Mouse (Mus musculus): ENCODE measurements at regions not wholly inside any gene's neighbourhood (a gene's known extent, or its start where the extent isn't known, plus 50 kb on each side); places are given as distances from the start of the nearest gene placed in this dataset.

DNA sequence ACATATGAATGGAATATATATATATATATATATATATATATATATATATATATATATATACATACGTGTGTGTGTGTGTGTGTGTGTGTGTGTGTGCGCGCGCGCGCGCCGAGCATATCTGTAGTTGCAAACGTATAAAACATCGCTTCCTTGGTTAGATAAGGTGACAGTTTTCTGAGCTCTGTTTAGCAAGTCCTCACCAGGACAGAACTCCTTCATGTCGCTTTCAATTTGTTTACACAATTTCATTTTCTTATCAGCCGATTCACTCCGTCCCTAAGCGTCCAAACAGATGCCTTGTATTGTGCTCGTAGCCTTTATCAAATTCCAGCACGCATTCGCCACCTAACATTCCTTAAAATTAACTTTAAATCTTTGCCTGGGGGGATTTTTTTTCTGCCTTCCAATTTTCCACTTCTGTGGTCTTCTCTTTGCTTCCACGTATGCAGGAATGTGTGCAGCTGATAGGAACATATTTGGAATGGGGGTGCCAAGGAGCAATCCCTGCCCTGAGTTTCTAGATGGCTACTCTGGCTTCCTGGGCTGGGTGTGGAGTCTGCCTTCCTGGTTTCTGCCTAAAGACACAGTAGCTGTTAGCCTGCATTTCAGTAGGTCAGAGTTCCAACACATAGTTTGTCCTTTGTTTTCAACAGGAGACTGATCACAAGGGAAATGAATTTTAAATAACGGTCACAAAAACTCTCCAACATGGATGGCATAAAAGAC, 575.7 kb downstream of the Robo2 start:
- no peak for DNase-seq (ENCODE audit: low read depth, low spot score)

DNA sequence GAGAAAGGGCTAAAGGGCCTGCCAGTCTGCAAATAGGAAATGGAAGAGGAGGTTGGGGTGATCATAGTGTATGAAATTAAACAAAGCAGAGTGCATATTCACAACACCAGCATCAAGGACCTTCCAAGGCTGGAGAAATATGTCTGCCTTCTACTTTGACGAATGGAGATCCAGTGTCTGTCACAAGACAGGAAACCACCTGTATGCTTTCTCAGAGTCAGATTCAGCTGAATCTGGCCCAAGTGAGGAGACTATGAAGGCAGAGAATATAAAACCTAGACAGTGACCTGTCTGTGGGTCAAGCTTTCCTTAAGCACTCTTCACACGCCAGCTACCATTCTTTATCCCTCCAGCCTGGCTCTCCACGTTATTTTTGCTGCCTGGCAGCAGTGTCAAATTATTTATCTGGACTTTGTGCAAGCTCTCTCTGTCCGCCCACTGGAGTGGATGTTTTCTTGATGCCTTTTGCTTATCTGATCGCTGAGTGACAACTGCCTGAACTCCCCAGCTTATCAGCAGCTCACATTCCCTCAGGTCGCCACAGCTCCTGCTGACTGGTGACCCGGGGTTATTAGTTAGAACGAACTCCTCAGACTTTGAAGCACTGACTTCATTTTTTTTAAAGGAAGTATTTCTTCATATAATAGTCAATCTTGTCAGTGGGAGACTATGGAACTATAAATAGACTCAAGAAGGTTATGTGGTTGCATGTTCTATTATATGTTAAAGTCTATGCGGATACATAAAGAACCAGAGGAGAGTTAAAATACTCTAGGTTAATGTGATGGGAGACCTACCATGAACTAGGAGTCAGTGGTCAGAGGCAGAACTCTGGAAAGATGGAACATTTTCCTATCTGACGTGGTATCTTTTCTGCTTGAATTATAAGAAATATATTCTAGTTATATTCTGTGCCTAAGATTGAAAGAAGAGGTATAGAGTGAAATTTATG, 590.0 kb downstream of the Robo2 start:
- no peak for DNase-seq (ENCODE audit: low read depth, low spot score)

DNA sequence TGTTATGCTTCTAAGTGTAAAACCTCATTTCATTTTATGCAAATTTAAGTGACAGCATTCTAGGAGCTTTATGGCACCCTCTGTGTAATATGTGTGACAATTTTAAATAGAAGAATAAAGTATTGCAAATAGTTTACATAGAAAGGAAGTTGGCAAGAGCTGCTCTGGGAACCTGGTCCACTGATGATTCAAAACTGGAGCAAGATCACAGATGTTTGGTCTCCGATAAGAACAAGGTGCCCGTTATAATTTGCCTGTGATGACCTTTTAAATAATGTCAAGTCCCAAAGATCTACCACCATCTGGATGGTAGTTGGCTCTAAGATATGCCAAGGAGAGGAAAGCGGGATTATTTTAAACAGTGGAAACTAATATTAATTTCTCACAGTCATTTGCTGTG, 607.1 kb downstream of the Robo2 start:
- DNase-seq (ENCODE audit: low read depth, low spot score) = no peak

DNA sequence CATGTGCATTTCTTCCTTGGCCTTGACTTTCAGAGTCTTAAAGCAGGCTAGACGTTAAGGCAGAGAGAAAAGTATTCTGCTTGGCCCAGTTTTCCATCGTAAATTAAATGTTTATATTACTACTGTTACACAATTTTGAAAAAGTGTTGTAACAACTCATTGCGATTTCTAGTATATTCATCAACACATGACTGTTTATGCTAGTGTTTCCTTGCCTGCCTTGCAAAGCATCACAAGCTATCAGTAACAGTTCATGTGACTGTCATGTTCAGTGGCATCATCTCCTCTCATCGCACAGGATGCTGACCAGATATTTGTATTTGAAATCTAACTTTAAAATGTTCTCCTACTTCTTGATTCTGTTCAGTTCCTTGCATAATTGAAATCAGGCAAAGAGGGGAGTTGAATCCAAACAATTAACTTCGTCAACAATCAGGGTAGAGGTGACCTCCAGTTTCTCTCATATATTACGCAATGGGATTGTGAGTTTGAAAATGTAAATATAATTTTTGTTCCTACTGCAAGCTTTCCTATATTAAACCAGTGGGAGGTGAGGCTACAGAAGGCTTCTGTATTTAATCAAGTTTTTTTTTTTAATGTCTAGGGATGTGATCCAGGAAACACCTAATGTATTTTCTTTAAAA, 615.0 kb downstream of the Robo2 start:
- DNase-seq (ENCODE audit: low read depth, low spot score) = no peak

DNA sequence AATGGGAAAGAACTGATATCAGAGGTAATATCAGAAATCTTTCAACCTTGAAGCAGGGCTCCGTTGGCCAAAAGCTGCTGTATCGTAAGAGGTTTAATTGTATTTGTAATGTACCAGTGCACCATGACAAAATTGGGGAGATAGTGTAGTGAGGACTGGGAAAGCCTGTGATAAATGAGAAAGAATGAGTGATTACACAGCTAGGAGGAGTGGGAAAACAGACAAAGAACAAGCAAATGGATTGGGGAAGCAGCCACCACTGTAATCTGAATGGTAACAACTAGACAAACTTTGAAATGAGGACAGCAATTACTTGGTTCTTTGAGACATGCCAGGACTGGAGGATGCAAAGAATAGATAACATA, 626.6 kb downstream of the Robo2 start:
- DNase-seq (ENCODE audit: low read depth, low spot score) = no peak

DNA sequence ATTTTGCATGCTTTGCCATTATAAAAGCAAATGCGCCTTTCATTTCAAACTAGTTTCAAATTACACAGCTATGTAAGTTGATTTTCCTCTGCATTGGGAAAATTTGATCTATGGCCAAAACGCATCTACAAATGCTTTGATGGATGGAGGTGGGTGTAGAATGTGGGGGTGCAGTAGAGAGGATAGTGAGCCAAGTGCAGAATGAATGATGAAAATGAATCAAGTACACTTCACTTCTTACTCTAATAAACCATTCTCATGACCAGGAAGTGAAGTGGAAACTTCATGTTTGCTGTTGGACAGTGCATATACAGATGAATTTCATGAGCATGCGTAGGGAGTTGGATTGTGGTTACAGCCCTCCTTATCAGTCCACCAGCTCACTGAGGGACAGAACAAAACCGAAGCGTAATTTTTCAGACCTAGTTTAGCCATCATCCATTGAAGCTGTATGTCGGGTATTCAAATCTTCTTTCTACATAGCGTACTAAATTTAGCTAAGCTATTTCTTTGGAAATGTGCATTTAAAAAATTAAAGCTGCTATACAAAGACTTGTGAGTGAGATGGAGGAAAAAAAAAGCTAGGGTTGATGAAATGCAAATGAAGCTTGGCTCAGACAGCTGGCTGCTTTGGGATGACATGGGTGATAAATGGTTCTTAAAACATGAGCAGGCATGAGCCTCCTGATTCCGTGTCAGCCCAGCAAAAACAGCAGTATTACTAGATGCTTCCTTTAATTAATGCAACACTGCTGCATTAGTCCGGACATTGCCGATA, 627.1 kb downstream of the Robo2 start:
- no peak for DNase-seq (ENCODE audit: low read depth, low spot score)

DNA sequence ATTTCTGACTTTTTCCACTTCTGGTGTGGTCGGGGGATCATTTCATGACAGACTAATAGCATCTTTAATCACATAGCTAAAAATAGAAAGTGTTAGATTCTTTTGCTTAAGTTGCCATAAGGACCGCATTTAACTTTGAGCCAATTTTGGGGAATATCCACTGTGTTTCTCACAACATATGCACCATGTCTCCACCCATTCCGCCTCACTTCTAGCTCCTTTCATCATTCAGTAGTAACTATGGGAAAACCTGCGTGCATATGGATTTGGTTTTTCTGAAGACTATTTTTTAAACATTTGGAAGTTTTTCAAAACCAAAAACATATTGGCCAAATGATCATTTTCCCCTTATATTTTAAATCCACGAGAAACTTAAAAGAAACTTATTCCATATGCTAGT, 639.2 kb downstream of the Robo2 start:
- DNase-seq (ENCODE audit: low read depth, low spot score) = no peak

DNA sequence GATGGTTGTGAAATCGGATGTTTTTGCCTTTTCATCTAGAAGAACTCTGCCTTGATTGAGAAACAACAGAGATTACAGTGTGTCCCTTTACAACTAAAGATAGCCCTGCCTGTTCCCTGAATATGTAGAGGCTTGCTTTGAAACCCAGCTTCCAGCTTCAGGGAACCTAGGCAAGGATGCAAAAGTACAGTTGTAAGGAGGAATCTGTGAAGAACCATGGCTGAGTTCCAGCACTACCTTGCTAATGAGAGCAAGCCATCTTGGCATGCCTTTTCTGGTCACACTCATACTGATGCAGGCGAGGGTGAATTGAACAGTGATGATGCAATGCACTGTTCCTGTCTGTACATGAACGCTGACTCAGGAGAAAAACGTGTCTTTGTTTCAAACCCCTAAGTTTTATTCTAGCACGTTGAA, 641.2 kb downstream of the Robo2 start:
- no peak for DNase-seq (ENCODE audit: low read depth, low spot score)

DNA sequence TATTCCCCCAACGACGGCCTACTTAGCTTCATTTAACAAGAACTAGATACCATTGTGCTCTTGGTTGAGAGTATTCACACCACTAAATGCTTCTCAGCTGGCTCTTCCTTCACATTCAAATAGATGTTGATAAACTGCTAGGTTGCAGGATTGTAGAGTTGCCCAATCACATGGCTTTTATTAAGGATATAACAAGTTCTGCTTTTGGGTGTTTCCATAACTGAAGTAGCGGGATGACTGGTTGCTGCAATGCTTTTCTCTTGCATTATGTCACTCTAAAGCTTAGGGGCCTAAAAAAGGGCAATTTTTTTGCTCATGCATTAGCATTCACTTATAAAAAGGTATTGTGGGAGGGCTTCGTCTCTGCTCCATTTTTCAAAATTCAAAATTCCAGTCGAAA, 641.9 kb downstream of the Robo2 start:
- no peak for DNase-seq (ENCODE audit: low read depth, low spot score)

DNA sequence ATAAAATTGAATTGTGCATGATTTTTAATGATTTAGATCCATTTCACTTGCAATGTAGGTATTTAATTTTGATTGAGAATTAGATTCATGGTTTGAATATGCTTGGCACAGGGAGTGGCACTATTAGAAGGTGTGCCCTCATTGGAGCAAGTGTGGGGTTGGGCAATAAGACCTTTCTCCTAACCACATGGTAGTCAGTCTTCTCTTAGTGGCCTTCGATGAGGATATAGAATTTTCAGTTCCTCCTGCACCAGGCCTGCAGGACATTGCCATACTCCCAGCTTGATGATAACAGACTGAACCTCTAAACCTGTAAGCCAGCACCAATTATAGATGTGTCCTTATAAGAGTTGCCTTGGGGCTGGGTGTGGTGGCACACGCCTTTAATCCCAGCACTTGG, 642.9 kb downstream of the Robo2 start:
- no peak for DNase-seq (ENCODE audit: low read depth, low spot score)

DNA sequence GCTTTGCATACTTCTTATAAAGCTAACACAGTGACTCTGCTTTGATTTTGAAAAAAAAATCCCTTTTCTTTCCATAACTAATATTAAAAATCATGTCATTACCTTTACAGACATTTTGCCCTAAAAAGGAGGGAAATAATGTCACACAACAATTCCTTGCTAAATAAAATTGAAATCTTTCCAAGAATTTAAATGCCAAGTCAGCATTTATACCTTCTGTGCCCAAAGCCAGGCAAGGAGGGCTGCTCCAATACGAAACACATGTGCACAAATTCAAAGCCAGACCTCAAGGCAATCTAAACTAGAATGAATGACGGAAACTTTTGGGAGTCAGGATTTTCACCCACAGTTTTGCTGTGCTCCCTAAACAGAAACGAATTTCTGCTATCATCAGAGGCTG, 646.4 kb downstream of the Robo2 start:
- DNase-seq (ENCODE audit: low read depth, low spot score) = no peak

DNA sequence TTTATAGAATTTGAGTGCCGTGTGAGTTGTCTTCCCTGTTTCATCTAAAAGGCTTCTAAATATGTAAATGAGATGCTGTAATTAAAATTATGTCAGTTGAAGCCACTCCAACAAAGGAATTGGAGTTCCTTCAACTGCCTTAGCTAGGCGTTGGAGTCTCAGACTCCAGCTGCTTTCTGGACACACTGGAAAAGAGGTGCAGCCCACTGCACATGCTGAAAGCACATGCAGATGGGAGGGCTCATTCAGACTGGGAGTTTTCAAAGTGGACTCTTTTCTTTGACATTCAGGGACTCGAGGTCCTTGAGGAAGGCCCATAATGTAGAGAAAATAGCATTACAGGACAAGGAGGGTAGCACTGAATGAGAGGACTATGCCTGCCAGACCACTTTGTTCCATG, 650.7 kb downstream of the Robo2 start:
- no peak for DNase-seq (ENCODE audit: low read depth, low spot score)

DNA sequence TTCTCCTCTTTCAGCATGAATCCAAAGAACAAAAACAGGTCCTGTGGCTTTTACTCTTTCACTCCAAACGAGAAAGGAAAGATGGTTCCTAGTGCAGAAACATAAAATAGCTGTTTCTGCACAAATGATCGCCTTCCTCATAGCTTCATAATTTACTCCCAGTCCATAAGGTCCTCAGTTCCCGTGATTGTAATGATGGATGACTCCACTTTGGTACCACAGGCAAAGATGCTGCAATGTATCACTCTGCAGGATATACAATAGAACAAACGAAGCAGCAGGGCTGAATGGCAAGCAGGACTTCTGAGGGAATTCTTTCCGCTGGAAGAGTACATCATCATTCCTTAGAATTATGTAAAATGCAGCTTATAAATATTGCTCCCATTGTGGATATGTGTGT, 652.8 kb downstream of the Robo2 start:
- no peak for DNase-seq (ENCODE audit: low read depth, low spot score)

DNA sequence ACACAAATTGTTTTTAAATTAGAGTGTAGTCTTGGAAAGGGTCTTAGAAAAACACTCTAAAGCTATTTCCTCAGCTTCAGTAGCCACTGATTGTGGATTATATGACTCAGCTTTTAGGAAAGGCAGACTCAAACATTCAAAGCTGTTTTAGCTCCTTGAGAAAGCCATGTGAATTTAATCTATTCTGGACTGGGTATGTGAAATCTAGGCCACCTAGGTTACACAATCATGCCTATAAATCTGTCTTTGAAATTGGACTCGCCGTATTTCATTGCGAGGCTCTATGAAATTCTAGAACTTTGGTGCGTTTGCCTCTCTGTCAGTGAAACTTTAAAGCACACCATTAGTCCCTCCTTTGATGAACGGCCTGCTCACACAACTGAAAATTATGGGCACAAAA, 657.3 kb downstream of the Robo2 start:
- DNase-seq (ENCODE audit: low read depth, low spot score) = no peak

DNA sequence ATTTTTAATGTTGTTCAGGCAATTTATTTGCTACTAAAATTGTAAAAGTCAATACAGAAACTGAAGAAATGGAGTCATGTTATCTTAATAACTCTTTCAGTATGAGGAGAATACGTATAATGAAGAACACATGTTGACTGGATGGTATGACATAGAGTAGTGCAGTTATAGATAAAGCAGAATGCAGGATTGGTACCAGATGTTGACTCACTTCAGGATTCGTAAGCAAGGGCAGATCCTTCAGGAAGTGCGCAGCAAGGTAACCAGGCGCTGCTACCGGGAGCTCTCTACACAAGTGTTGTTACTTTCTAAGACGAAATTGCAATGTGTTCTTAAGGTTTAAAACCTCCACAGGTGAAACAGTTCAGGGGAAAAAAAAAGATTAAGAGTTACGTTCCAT, 683.3 kb downstream of the Robo2 start:
- DNase-seq (ENCODE audit: low read depth, low spot score) = no peak

DNA sequence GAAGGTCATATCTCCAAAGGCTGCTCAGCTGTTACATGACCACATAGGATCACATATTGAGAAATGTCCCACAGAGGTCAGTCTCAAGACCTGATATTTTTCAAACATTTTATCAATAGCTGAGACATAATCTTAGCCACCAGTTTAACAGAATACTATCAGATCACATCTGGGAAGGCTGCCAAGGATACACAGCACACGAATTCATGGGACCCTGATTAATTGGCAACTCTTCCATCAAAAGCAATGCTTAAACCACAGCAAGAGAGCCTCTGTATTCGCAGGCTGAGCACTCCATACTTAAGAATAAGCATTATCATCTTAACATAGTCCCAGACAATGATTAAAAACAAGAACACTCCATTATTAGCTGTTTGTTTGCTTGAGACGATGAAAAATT, 691.9 kb downstream of the Robo2 start:
- DNase-seq (ENCODE audit: low read depth, low spot score) = no peak

DNA sequence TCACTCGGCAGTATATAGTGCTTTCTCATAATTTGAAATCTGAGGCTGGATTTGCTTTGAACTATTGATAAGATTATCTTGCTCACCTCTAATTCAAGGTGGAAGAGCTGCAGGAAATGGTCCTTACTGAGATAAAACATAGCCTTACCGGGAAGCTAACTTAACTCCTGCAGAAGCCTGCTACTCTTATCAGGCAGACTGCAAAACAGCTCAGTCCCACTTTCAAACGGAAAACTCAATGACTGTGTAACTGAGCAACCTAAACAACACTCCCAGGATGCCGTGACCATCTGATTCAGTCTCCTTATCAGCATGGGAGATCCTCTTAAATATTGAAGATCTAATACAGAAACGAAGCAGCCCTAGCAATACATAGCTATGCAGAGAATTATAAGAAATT, 695.3 kb downstream of the Robo2 start:
- no peak for DNase-seq (ENCODE audit: low read depth, low spot score)

DNA sequence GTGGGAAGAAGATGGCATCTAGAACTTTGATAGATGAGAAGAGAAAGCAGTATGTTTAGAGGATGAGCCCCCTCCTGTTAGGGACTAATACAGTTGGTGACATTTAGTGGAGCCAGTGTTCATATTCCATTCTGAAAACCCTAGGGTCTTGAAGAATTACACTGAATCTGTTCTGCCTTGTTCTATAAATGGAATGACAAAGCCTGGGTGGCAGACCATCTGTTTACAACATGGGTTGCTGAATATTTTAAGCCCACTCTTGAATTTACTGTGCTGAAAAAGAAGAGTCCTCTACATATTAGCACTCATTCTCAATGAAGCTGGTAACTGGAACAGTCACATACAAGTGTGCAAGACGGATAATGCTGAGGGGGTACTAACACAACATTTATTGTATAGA, 704.6 kb downstream of the Robo2 start:
- DNase-seq (ENCODE audit: low read depth, low spot score) = no peak

DNA sequence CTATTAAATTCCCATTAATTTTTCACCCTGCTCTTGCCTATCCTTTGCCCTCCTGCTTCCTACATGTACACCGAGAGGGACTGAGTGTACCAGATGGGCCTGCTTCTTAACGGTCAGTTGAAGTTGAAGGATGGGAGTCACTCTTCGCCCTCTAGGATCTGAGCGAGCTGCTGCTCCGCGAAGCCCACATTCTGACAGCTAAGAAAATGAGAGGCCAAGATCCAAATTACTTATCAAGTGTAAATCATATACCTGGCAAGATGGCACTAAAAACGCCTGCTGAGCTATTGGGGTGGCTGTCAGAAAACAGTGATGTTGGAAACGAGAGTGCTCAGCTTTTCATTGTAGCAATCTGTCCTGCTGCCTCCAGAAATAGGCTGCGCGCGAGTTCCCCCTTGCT, 722.4 kb downstream of the Robo2 start:
- no peak for DNase-seq (ENCODE audit: low read depth, low spot score)

DNA sequence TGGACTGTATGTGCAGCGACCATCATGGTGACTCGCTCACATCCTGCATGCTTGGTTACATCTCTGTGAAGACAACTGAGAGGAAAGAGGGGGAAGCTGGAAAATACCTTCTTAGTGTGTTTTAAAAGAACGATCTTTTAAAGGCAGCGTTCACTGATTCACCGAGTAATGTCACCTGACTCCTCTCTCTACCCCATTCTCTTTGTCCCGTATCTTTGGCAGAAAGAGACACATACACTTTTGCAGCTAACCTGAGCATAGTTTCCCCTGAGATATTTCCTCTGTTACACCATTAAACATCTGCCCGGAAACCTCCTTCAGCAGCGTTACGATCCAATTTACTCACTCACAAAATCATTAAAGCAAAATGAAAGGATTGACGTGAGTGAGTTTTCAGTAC, 731.8 kb downstream of the Robo2 start:
- DNase-seq (ENCODE audit: low read depth, low spot score) = no peak

DNA sequence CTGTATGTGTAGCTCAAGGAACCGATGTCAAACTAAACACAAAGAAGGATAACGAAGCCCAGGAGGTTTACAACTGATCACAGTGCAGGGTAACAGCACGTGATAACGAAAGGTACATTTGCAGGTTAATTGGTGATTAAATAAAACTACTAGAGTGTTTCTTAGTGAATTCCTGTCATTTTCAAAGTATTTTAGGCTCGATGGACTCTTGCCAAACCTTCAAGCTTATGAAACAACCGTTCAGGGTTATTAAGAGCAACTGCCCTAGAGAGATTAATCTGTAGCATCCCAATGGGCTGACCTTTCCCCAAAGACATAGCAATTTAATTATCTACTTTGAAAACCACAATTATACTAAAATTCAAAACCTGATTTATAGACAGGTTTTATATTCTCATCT, 741.1 kb downstream of the Robo2 start:
- no peak for DNase-seq (ENCODE audit: low read depth, low spot score)

All from A20 (cell line).